Mouse (Mus musculus) brain, embryonic 14.5 days (tissue): ENCODE results near the gene Dnal4.

Source experiments
- CTCF ChIP-seq: fragments of 200-500 bp; IDR thresholded peaks from 2 replicates; pipeline ENCODE4 v1.5.1; 2012; ENCODE audit warnings: inconsistent platforms, mild to moderate bottlenecking, moderate library complexity, borderline replicate concordance; ENCODE audit not compliant: insufficient read depth, insufficient read length; ENCODE audit errors: extremely low read depth
- POLR2A ChIP-seq: fragments of 200-500 bp; IDR thresholded peaks from 2 replicates; pipeline ENCODE4 v1.6.1; 2012; ENCODE audit warnings: mild to moderate bottlenecking, inconsistent platforms, borderline replicate concordance; ENCODE audit not compliant: poor library complexity, insufficient read depth, insufficient read length, severe bottlenecking; ENCODE audit errors: extremely low read depth

DNA sequence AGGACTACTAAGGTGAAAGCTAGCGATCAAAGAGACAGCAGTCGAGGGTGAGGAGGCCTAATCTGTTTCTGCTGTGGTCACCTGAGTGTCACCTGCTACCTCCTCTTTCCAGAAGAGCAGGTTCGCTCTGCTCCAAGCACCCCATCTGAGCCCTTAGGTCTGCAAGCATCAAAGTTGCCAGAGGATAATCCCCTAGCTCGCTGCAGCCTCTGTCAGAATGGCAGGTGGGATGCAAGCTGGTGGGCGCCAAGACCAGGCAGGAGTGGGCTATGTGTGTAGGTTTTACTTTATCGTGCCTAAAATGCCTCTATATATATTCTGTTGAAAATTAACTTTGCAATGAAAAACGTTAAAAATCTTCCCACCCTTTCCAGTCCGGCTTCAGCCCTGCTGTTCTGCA lies 27.6 kb upstream of the Dnal4 start:
- TF ChIP-seq CTCF (no peak), POLR2A (no peak)
